Mouse (Mus musculus) kidney, embryonic 15.5 days (tissue): ENCODE data around the gene Rpl7l1. TPM values are rescaled to one million over a fixed set of nuclear protein-coding genes. Genes with fewer than 3 reads are reported as not detected.
A peak's percentile ranks its signal among the peaks of the same experiment; 100 is the strongest.
"Not testable (repeated sequence)": the region's sequence is repeated elsewhere in the genome, so short reads cannot be mapped to it uniquely, and the experiment has no call there.

ENCODE experiments used
- ATAC-seq: fragments of 200-750 bp; cut with Nextera tagmentation; replicated peaks from 2 replicates; pipeline ENCODE4 v1.8.0; 2017; ENCODE audit warnings: moderate TSS enrichment; ENCODE audit not compliant: low FRiP score
- H3K27ac ChIP-seq: fragments of 300-500 bp; sonication (generic); 2 replicates; pipeline ENCODE4 v1.5.1; 2015; ENCODE audit warnings: mild to moderate bottlenecking, inconsistent platforms
- H3K27me3 ChIP-seq: fragments of 300-500 bp; sonication (generic); 2 replicates; pipeline ENCODE4 v1.6.1; 2015; ENCODE audit warnings: inconsistent platforms
- H3K36me3 ChIP-seq: fragments of 300-500 bp; sonication (generic); 2 replicates; pipeline ENCODE4 v1.6.1; 2015; ENCODE audit warnings: inconsistent platforms
- H3K4me1 ChIP-seq: fragments of 300-500 bp; sonication (generic); 2 replicates; pipeline ENCODE4 v1.6.1; 2015; ENCODE audit warnings: inconsistent platforms
- H3K4me2 ChIP-seq: fragments of 300-500 bp; sonication (generic); 2 replicates; pipeline ENCODE4 v1.6.1; 2015; ENCODE audit warnings: moderate library complexity, mild to moderate bottlenecking, inconsistent platforms
- H3K4me3 ChIP-seq: fragments of 300-500 bp; sonication (generic); replicated peaks from 2 replicates; pipeline ENCODE4 v1.5.1; 2015; ENCODE audit warnings: mild to moderate bottlenecking, inconsistent platforms
- H3K9ac ChIP-seq: fragments of 300-500 bp; sonication (generic); 2 replicates; pipeline ENCODE4 v1.6.1; 2015; ENCODE audit warnings: mild to moderate bottlenecking, inconsistent platforms
- H3K9me3 ChIP-seq: fragments of 300-500 bp; sonication (generic); replicated peaks from 2 replicates; pipeline ENCODE4 v1.6.1; 2016; ENCODE audit warnings: inconsistent platforms
- WGBS: fragments of 180-500 bp; shearing (Covaris S2); methylation state at CpG from one replicate; pipeline ENCODE4 v1.1.7; 2015; ENCODE audit warnings: mixed read lengths; 5-methylcytosine and 5-hydroxymethylcytosine counted together
- polyA plus RNA-seq: library from polyadenylated mRNA; unstranded; fragments of >200 nt; fragmentation: Nextera tagmentation; extraction: Ambion mirVana; gene quantifications from 2 replicates; pipeline ENCODE4 v1.2.1, GENCODE M21; 2015

The Rpl7l1 gene
- polyA plus RNA-seq, 1 experiment from 2014 or later, result 179 TPM

DNA sequence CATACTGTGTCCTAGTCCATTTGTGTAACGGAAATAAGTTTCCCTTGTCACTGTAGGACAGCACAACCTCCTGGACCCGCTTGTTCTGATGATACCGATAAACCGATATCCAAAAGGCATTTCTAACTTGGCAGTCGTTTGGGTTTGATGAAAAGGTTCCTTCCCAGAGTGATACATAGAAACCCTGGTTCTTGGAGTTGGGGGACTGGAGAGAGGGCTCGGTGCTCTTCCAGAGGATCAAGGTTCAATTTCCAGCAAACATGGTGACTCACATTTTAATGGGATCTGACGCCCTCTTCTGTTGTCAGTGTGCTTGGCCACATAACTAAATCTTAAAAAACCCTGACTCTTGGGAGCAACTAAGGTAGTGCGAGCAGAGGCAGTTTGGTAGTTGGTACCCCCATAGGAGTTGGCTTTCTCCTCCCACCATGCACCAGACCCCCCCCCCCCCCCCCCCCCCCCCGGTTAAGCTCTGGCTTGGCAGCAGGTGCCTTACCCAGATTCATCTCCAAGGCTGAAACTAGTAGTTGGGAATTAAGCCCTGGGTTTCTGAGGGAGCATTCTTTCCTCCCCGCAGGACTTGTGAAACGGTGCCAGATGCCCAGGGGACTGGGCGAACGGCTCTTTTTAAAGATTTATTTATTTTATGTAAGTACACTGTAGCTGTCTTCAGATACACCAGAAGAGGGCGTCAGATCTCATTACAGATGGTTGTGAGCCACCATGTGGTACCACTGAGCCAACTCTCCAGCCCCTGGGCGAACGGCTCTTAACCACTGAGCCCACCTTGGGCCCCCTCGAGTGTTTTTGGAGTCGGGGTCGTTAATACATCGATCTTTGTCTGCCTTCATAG is 9.0 kb downstream of the Rpl7l1 start:
- peak overlapping the region; percentile 94 for H3K27ac ChIP-seq
- peak overlapping the region; percentile 96 for H3K4me3 ChIP-seq
- no peaks in the 10 kb centered on the region for H3K27me3 ChIP-seq
- H3K9ac ChIP-seq, result peak overlapping the region; percentile 93
- H3K36me3 ChIP-seq, result peaks cover 46% of the 10 kb centered on the region
- H3K9me3 ChIP-seq, result no peaks in the 10 kb centered on the region
- 8% methylated on average over 19 of the region's 20 CpGs for WGBS
- ATAC-seq, result no peak
- H3K4me1 ChIP-seq, result peaks cover 19% of the 10 kb centered on the region
- peak overlapping the region; percentile 75 for H3K4me2 ChIP-seq

DNA sequence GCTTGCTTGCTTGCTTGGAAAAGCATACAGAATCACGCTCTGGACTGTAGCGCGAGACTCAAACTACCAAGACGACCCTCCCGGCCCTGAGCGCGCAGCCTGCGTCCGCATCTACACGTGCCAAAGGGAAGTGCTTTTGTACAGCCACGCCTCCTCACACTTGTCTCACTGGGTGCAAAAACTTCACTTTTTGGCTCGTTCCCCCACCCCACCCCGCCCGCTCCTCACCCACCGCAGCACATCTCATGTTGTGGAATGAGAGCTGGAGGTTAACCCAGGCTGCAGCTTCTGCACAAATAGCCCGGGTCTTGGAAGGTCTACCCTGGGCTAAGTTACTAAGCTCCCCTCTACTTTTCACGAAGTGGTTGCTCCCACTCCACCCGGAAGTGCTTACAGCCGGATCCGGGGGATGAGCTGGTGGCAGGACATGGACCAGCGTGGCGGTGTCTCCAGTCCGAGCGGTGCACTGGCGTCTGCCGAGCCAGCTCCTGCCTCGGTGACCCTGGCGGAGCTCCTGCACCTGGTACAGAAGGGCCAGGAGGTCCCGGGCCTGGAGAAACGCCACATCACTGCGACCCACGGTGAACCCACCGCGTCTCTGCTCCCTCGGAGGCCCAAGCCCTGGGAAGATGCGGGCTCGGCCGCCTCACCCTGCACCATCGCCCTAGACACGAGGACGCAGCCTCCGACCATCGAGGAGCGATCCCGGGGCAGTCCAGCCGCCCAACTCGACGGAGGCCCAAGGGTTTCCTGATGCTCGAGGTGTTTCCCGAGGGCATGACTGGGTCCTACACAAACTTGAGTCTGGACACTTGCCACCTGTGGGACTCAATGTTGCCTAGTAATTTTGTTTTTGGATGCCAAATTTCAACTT is 9.8 kb downstream of the Rpl7l1 start, which contains the start of gene 2310039H08Rik:
2310039H08Rik (plus strand) TSS at position 232 of the 874 bp plus-strand sequence.
- Histone ChIP-seq H3K4me3 (peak within 1 kb of the TSS; percentile 96), H3K4me2 (peak within 1 kb of the TSS; percentile 75), H3K36me3 (peaks cover 37% of the 10 kb centered on the region), H3K4me1 (peaks cover 24% of the 10 kb centered on the region), H3K9me3 (no peaks in the 10 kb centered on the region), H3K27ac (peak within 1 kb of the TSS; percentile 94), H3K27me3 (no peaks in the 10 kb centered on the region), H3K9ac (peak within 1 kb of the TSS; percentile 93)
- WGBS, result under 1% methylated on average over 50 of the region's 50 CpGs
- peak; percentile 87 for ATAC-seq

DNA sequence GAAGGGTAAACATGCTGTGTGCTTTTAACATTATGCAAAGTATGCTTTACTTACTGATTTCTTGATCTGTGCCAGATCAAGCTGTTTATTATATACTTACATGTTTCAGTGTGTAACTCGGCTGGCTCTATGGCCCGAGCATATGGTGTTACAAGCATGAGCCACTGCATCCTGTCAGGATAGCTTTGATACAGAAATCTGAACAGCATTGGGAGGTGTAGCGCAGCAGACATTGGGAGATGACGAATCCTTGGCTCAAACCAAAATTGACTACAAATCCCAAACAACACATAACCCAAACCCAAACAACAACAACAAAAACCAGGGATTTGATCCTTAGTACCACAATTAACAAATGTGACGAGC is 10.5 kb downstream of the Rpl7l1 start:
- Histone ChIP-seq H3K27me3 (no peaks in the 10 kb centered on the region), H3K9me3 (no peaks in the 10 kb centered on the region), H3K9ac (peak overlapping the region; percentile 93), H3K36me3 (peaks cover 31% of the 10 kb centered on the region), H3K27ac (peak overlapping the region; percentile 94), H3K4me2 (peak overlapping the region; percentile 75), H3K4me1 (peaks cover 24% of the 10 kb centered on the region), H3K4me3 (peak overlapping the region; percentile 96)
- ATAC-seq, result no peak
- WGBS, result 4% methylated on average over 5 of the region's 5 CpGs

DNA sequence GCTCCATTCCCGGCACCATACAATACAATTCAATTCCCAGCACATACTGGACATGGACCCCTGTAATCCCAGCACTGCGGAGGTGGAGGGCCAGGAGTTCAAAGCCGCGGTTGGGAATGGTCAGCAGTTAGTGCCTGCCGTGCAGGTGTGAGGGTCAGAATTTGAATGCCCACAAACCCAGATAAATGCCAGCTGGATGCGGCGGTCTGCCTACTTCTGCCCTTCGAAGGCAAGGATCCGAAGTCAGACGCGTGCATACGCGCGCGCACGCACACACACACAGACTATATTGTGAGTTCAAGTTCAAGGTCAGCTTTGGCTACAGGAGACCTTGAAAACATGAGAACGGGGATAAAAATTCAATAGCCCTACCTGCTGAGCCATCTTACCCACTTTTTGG is 10.9 kb downstream of the Rpl7l1 start:
- peak overlapping the region; percentile 94; the same call in 1 of the 2 replicates for H3K27ac ChIP-seq
- H3K9ac ChIP-seq, result 0 out of 2 replicates have a peak overlapping the region, but pooled peaks have one; percentile 93
- ATAC-seq, result no peak
- peaks cover 24% of the 10 kb centered on the region for H3K4me1 ChIP-seq
- H3K4me2 ChIP-seq, result peak overlapping the region; percentile 75
- peaks cover 27% of the 10 kb centered on the region for H3K36me3 ChIP-seq
- no peaks in the 10 kb centered on the region for H3K9me3 ChIP-seq
- 61% methylated on average over 17 of the region's 17 CpGs for WGBS
- H3K27me3 ChIP-seq, result no peaks in the 10 kb centered on the region
- peak overlapping the region; percentile 96 for H3K4me3 ChIP-seq

DNA sequence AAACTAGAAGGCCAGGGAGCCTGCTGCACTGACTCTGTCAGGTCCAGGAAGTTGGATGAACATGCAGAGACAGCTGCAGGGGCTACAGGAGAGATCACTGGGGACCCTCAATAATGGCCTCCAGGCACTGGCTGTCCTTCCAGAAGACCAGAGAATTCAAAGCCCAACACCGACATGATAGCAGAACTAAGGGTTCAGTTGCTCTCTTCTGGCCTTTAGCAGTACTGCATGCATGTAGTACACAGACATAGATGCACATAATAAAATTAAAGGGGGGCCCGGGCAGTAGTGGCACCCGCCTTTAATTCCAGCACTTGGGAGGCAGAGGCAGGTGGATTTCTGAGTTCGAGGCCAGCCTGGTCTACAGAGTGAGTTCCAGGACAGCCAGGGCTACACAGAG is 11.4 kb downstream of the Rpl7l1 start:
- H3K27ac ChIP-seq, result no peak overlapping the region
- no peak overlapping the region for H3K4me3 ChIP-seq
- 86% methylated on average over 4 of the region's 4 CpGs for WGBS
- H3K9me3 ChIP-seq, result no peaks in the 10 kb centered on the region
- no peak overlapping the region for H3K9ac ChIP-seq
- no peak for ATAC-seq
- peaks cover 24% of the 10 kb centered on the region for H3K4me1 ChIP-seq
- no peak overlapping the region for H3K4me2 ChIP-seq
- no peaks in the 10 kb centered on the region for H3K27me3 ChIP-seq
- peaks cover 21% of the 10 kb centered on the region for H3K36me3 ChIP-seq

DNA sequence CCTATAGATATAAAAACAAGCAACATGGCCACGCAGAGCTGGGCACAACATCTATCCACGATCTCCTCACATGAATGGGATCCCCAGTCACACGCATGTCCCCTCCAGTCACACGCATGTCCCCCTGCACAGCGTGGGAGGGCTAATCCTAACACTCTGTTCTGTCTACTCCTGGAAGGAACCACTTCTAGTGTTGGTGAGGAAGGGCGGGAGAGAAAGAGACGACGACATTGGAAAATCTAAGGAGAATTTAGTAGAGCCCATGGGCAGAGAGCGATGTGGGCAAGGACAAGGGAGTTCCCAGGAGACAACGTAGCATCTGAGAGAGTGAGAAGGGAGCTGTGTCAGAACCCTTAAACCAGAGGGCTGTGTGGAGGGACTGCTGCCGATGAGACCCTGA is 11.9 kb downstream of the Rpl7l1 start:
- no peak for ATAC-seq
- no peak overlapping the region for H3K27ac ChIP-seq
- H3K36me3 ChIP-seq, result peaks cover 16% of the 10 kb centered on the region
- no peak overlapping the region for H3K9ac ChIP-seq
- no peaks in the 10 kb centered on the region for H3K27me3 ChIP-seq
- no peaks in the 10 kb centered on the region for H3K9me3 ChIP-seq
- WGBS, result 92% methylated on average over 11 of the region's 11 CpGs
- H3K4me1 ChIP-seq, result peaks cover 24% of the 10 kb centered on the region
- no peak overlapping the region for H3K4me2 ChIP-seq
- H3K4me3 ChIP-seq, result no peak overlapping the region

DNA sequence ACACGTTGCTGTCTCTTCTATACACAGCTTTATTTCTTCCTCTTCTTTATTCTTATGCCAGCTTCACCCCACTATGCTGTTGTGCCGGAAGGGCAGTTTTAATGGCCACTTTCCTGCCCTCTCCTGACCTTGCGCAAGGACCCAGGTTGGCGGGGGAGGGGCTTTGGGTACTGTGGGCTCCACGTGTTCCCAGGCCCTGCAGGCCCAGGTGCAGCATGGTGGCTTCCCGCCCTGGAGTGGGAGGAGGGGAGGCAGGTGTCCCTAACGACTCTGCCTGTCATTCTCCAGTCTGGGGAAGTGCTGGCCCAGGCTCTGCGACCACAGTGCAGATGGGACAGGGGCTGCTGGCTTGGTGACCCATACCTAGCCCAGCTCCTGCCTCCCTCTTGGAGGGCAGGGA is 14.6 kb downstream of the Rpl7l1 start:
- Histone ChIP-seq H3K9me3 (no peaks in the 10 kb centered on the region), H3K27me3 (no peaks in the 10 kb centered on the region), H3K4me2 (no peak overlapping the region), H3K4me1 (peaks cover 12% of the 10 kb centered on the region), H3K4me3 (no peak overlapping the region), H3K27ac (peak overlapping the region; percentile 45; the same call in 1 of the 2 replicates), H3K9ac (no peak overlapping the region), H3K36me3 (no peaks in the 10 kb centered on the region)
- no peak for ATAC-seq
- WGBS, result 45% methylated on average over 8 of the region's 8 CpGs

DNA sequence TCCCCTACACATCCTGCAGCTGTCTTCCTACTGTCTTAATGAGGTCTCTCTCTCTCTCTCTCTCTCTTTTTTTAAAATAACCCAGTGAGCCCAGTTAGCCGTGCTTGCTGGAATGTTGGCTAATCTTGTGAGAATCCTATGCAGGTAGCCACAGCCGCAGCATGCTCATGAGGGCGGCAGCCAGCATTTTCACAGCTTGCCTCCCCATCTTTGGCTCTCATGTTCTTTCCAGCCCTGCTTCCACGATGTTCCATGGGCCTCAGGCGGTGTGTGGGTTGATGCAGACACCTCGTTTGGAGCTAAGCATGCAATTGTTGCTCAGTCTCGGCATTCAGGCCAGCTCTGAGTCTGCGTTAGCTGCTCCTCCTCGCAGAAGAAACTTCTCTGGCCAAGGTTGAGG is 17.6 kb downstream of the Rpl7l1 start:
- H3K27me3 ChIP-seq, H3K27ac ChIP-seq, H3K36me3 ChIP-seq, H3K4me1 ChIP-seq, H3K9me3 ChIP-seq, H3K9ac ChIP-seq, H3K4me2 ChIP-seq, ATAC-seq, H3K4me3 ChIP-seq: not testable (repeated sequence)
- WGBS, result 71% methylated on average over 9 of the region's 9 CpGs

DNA sequence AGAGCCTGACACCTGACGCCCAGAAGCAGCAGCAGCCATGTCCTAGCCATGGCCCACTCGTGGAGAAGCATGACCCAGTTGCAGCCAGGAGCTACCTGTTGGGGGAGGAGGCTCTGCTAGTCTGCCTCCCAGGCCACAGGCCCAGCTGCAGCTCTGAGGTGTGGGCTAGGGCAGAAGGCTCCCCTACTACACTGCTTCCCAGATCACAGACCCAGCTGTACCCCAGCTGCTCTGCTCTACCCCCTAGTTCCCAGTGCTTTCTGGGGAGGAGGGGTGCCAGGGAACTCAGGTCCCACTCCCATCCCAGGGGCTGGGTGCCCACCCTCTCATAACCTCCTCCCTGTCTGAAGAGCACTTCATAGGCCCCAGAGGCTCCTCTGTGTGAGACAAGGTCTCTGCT is 18.9 kb downstream of the Rpl7l1 start, which contains the start of gene Ptcra:
Ptcra (minus strand) TSS at position 169 of the 400 bp plus-strand sequence.
- no peaks in the 10 kb centered on the region for H3K9me3 ChIP-seq
- H3K36me3 ChIP-seq, result no peaks in the 10 kb centered on the region
- ATAC-seq, result no peak
- 74% methylated on average over 2 of the region's 2 CpGs for WGBS
- no peak within 1 kb of the TSS for H3K4me3 ChIP-seq
- no peak within 1 kb of the TSS for H3K4me2 ChIP-seq
- peaks cover 5% of the 10 kb centered on the region; the same call in 1 of the 2 replicates for H3K4me1 ChIP-seq
- no peak within 1 kb of the TSS for H3K27ac ChIP-seq
- H3K9ac ChIP-seq, result no peak within 1 kb of the TSS
- H3K27me3 ChIP-seq, result no peaks in the 10 kb centered on the region

DNA sequence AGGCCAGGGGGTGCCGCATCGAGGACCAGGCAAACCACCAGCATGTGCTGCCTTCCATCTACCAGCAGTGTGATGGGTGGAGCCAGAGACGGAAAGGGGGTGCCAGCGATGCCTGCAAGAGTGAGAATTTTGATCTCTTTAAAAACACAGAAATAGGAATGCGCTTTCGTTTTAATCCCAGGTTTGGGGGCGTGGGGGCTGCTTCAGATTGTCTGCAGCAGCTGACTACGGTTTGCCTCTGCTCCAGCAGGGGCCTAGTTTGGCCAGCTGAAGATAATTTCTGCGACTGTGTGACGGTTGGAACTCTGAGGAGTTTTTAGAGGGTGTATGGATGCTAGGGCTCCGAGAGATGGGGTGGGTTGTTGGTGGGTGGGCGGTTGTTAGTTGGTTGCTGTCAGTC is 23.7 kb downstream of the Rpl7l1 start:
- WGBS, result 82% methylated on average over 12 of the region's 12 CpGs
- Histone ChIP-seq H3K27ac (no peak overlapping the region), H3K27me3 (no peaks in the 10 kb centered on the region), H3K4me3 (no peak overlapping the region), H3K4me1 (no peaks in the 10 kb centered on the region), H3K9me3 (no peaks in the 10 kb centered on the region), H3K4me2 (no peak overlapping the region), H3K36me3 (no peaks in the 10 kb centered on the region), H3K9ac (no peak overlapping the region)
- no peak for ATAC-seq

DNA sequence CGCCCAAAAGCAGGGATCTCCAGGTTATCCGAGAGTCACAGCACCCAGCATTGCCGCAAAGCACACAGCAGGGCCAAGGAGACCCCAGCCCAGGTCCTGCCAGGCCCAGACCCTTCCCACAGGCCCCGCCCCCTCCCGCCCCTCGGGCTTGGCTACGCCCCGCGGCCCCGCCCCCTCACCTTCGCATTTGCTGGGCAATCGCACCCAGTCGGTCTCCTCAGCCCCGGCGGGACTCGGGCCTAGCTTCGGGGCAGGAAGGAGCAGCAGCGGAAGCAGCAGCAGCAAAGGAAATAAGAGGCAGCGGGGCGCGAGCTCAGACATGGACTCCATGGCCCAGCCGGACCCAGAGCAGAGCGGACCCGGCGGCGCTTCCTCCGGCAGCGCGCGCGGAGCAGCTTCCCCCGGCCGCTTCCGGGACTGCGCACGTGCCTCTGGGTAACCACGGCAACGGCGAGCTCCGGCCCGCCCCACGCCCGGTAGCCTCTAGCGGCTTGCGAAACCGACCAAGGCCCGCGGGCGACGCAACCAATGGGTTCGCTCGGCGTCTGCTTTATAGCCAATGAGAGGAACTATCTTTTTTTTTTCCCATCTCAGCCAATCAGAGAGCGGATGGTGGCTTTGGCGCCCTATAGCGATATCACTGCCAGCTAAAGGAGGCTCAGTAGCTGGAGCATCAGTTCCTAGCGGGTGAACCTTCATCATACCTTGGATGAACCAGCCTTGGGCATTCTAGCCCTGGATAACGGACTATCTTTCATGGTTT is 30.5 kb downstream of the Rpl7l1 start, which contains the start of gene Cnpy3:
Cnpy3 (minus strand) TSS at position 421 of the 763 bp plus-strand sequence.
- H3K9me3 ChIP-seq, result no peaks in the 10 kb centered on the region
- H3K9ac ChIP-seq, result peak within 1 kb of the TSS; percentile 69
- H3K27ac ChIP-seq, result peak within 1 kb of the TSS; percentile 95
- H3K27me3 ChIP-seq, result no peaks in the 10 kb centered on the region
- peak within 1 kb of the TSS; percentile 94 for H3K4me3 ChIP-seq
- peak within 1 kb of the TSS; percentile 80 for H3K4me2 ChIP-seq
- peaks cover 19% of the 10 kb centered on the region for H3K4me1 ChIP-seq
- peaks cover 11% of the 10 kb centered on the region for H3K36me3 ChIP-seq
- under 1% methylated on average over 58 of the region's 58 CpGs for WGBS
- ATAC-seq, result peak; percentile 99
